Mouse (Mus musculus) intestine, embryonic 16.5 days (tissue): Measurements from ENCODE around the gene Slamf9. TPM values are rescaled to one million over a fixed set of nuclear protein-coding genes. Genes with fewer than 3 reads are reported as not detected.

ENCODE experiments used
- ATAC-seq: fragments of 200-750 bp; cut with Nextera tagmentation; 2 replicates; pipeline ENCODE4 v1.8.0; 2017; ENCODE audit warnings: moderate TSS enrichment, moderate library complexity
- H3K27ac ChIP-seq: fragments of 300-500 bp; sonication (generic); 2 replicates; pipeline ENCODE4 v1.5.1; 2014; ENCODE audit warnings: mild to moderate bottlenecking, low read length
- H3K27me3 ChIP-seq: fragments of 300-500 bp; sonication (generic); replicated peaks from 2 replicates; pipeline ENCODE4 v1.6.1; 2014; ENCODE audit warnings: low read length, control low read depth, mixed read lengths; ENCODE audit not compliant: control insufficient read depth, insufficient read depth
- H3K36me3 ChIP-seq: fragments of 300-500 bp; sonication (generic); 2 replicates; pipeline ENCODE4 v1.6.1; 2014; ENCODE audit warnings: low read length, control low read depth; ENCODE audit not compliant: control insufficient read depth, insufficient read depth
- H3K4me1 ChIP-seq: fragments of 300-500 bp; sonication (generic); 2 replicates; pipeline ENCODE4 v1.6.1; 2014; ENCODE audit warnings: low read length, control low read depth, mixed read lengths; ENCODE audit not compliant: control insufficient read depth, insufficient read depth
- H3K4me2 ChIP-seq: fragments of 300-500 bp; sonication (generic); 2 replicates; pipeline ENCODE4 v1.6.1; 2014; ENCODE audit warnings: low read depth, low read length, control low read depth
- H3K4me3 ChIP-seq: fragments of 300-500 bp; sonication (generic); 2 replicates; pipeline ENCODE4 v1.5.1; 2014; ENCODE audit warnings: mild to moderate bottlenecking, low read length
- H3K9ac ChIP-seq: fragments of 300-500 bp; sonication (generic); 2 replicates; pipeline ENCODE4 v1.6.1; 2014; ENCODE audit warnings: low read depth, low read length
- H3K9me3 ChIP-seq: fragments of 300-500 bp; sonication (generic); 2 replicates; pipeline ENCODE4 v1.6.1; 2016; ENCODE audit warnings: low read length, control low read depth; ENCODE audit not compliant: control insufficient read depth
- WGBS: fragments of 180-500 bp; shearing (Covaris S2); extraction: QIAGEN DNeasy Blood & Tissue Kit; methylation state at CpG from one replicate; pipeline ENCODE4 v1.1.7; 2014; 5-methylcytosine and 5-hydroxymethylcytosine counted together
- polyA plus RNA-seq: library from polyadenylated mRNA; unstranded; fragments of >200 nt; fragmentation: Nextera tagmentation; extraction: Ambion mirVana; gene quantifications from 2 replicates; pipeline ENCODE4 v1.2.1, GENCODE M21; 2015

Gene Slamf9
- polyA plus RNA-seq, 1 experiment from 2014 or later: 2.3 TPM

DNA sequence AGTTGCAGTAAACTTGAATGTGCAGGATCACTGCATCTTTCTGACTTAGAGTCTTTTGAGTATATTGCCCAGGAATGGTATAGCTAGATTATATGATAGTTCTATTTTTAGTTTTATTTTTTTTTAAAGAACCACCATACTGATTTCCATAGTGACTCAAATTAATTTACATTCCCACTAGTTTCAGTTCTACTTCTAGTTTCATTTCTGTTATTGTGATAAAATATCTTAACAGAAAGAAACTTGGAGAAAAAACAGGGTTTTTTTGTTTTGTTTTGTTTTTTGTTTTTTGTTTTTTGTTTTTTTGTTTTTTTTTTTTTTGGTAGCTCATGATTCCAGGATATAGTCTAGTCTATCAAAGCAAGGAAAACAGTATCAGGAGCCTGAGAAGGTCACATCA, 2.2 kb upstream of the Slamf9 start:
- Histone ChIP-seq H3K36me3 (no peaks in the 10 kb centered on the region), H3K27me3 (no peaks in the 10 kb centered on the region), H3K4me1 (peaks cover 9% of the 10 kb centered on the region), H3K4me2 (no peak overlapping the region), H3K9ac (no peak overlapping the region), H3K9me3 (no peaks in the 10 kb centered on the region), H3K4me3 (no peak overlapping the region), H3K27ac (no peak overlapping the region)
- ATAC-seq: no peak

DNA sequence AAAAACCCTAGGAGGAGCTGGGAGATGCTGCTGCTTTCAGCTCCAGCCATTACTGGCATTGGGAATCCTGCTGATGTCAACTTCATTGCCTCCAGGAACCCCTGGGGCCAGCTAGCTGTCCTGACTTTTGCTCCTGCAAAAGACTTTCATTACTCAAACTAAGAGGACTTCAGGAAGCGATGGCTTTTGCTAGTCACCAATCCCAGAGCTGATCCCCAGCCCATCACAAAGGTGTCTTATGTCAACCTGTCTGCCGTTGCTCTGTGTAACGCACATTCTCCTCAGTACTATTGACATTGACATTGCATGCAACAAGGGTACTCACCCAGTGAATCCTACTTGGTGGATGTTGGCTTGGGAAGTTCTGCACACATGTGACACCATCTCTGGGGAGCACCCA, 962 bp upstream of the Slamf9 start:
- no peak for ATAC-seq
- Histone ChIP-seq H3K4me3 (no peak overlapping the region), H3K36me3 (no peaks in the 10 kb centered on the region), H3K9ac (no peak overlapping the region), H3K27me3 (no peaks in the 10 kb centered on the region), H3K4me2 (no peak overlapping the region), H3K27ac (no peak overlapping the region), H3K4me1 (peaks cover 7% of the 10 kb centered on the region), H3K9me3 (no peaks in the 10 kb centered on the region)
- whole genome bisulfite sequencing: 78% methylated on average over 3 of the region's 3 CpGs

DNA sequence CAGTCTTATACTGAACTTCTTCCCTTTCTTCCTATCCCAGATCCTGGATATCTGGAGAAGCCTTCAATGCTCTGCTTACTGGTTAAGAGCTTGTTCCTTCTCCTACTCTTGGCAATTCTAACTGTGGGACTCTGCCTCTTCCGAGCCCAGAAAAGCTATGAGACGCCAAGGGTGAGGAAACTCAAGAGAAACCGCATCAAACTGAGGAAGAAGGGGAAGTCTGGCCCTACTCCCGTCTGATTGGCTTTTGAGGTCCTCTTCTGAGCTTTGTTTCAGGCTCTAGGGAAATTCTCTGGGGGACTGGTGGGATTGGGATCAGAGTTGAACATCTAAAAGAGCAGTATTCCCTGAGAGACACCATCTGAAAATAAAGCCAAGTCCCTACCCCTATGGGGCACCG, 2.9 kb downstream of the Slamf9 start:
- no peaks in the 10 kb centered on the region for H3K36me3 ChIP-seq
- no peaks in the 10 kb centered on the region for H3K27me3 ChIP-seq
- H3K9ac ChIP-seq: no peak overlapping the region
- no peak for ATAC-seq
- 81% methylated on average over 5 of the region's 5 CpGs for WGBS
- no peak overlapping the region for H3K4me2 ChIP-seq
- no peak overlapping the region for H3K4me3 ChIP-seq
- no peaks in the 10 kb centered on the region for H3K9me3 ChIP-seq
- peaks cover 8% of the 10 kb centered on the region for H3K4me1 ChIP-seq
- H3K27ac ChIP-seq: no peak overlapping the region

DNA sequence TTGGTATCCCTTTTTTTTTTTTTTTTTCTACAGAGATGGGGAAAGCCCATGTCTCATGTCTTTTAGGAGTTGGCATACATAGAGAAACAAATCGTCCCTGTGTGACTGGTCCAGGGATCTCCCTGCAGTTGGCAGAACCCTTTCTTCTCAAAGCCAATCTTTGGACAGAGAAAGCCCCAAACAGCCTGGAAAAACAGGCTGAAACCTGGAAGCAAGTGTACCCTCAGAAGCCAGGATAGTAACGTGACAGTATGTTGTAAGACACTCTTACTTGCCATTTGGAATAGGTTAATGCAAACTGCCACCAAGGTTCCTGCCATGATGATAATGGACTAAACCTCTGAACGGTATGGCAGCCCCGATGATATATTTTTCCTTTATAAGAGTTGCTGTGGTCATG, 5.2 kb downstream of the Slamf9 start:
- Histone ChIP-seq H3K4me1 (peaks cover 22% of the 10 kb centered on the region), H3K36me3 (no peaks in the 10 kb centered on the region), H3K9ac (no peak overlapping the region), H3K4me3 (no peak overlapping the region), H3K4me2 (no peak overlapping the region), H3K27ac (no peak overlapping the region), H3K9me3 (no peaks in the 10 kb centered on the region), H3K27me3 (no peaks in the 10 kb centered on the region)
- 92% methylated on average over 4 of the region's 4 CpGs for WGBS
- ATAC-seq: no peak

DNA sequence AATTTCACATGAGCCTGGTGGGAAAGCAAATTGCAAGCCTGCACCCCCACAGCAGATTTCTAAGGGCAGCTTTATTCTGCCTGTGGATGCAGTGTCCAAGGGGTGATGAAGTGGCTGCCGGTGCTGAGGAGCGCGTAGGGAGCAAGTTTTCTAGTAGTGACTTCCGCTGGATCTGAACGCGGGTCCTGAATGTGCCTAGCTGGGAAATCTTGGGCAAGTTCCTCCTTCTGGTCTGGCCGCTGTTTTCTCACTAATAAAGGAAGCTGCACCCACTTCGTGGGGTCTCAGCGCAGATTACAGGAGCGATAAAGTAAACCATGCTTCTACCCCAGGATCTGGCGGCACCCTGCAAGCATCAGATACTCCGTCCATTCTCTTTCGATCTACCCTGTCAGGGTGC, 6.0 kb downstream of the Slamf9 start:
- Histone ChIP-seq H3K9ac (peak overlapping the region; percentile 70), H3K4me3 (peak overlapping the region; percentile 63), H3K36me3 (no peaks in the 10 kb centered on the region), H3K27me3 (no peaks in the 10 kb centered on the region), H3K4me1 (peaks cover 27% of the 10 kb centered on the region), H3K27ac (peak overlapping the region; percentile 84), H3K4me2 (peak overlapping the region; percentile 73), H3K9me3 (no peaks in the 10 kb centered on the region)
- no peak; the same call in 1 of the 2 replicates for ATAC-seq
- whole genome bisulfite sequencing: 13% methylated on average over 13 of the region's 13 CpGs

DNA sequence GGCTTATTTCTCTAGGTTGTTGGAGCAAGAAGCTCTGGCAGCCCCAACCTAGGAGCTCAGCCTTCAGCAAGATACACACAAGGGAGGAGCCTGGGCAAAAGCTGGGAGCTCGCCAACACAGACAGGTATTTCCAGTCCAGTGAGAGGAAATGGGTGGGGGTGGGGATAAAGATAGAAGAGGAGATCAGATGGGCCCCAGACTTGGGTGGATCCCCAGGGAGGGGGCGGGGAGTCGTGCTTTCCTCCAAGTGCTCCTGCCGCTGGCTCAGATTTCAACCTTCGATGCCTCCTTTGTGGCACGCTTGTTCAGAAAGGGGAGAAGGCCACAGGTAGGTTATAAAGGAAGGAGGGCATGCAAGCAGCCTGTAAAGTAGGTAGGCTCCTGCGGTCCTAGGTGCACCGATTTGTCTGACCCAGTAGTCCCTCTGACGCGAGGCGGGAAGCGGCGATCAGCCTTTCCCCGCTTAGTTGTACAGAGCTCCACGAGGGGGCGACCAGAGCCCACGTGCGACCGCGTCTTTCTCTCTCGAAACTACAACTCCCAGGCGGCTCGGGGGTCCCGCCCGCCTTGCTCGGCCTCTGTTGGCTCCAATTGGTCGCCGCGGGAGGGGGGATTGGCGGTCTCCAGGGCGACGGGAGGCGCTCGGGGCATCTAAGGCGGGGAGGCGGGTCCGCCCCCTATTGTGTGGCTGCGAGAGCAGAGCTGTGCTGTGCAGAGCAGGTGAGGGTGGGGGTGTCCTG, 6.6 kb downstream of the Slamf9 start, which contains the start of gene Igsf9:
TSS of gene Igsf9 (plus strand) at position 249 of the 741 bp plus-strand sequence.
- ATAC-seq: peak; percentile 94
- H3K27me3 ChIP-seq: no peaks in the 10 kb centered on the region
- peaks cover 31% of the 10 kb centered on the region for H3K4me1 ChIP-seq
- under 1% methylated on average over 38 of the region's 38 CpGs for whole genome bisulfite sequencing
- H3K36me3 ChIP-seq: no peaks in the 10 kb centered on the region
- H3K27ac ChIP-seq: peak within 1 kb of the TSS; percentile 84
- peak within 1 kb of the TSS; percentile 73 for H3K4me2 ChIP-seq
- H3K9ac ChIP-seq: peak within 1 kb of the TSS; percentile 70
- H3K9me3 ChIP-seq: no peaks in the 10 kb centered on the region
- peak within 1 kb of the TSS; percentile 63 for H3K4me3 ChIP-seq

DNA sequence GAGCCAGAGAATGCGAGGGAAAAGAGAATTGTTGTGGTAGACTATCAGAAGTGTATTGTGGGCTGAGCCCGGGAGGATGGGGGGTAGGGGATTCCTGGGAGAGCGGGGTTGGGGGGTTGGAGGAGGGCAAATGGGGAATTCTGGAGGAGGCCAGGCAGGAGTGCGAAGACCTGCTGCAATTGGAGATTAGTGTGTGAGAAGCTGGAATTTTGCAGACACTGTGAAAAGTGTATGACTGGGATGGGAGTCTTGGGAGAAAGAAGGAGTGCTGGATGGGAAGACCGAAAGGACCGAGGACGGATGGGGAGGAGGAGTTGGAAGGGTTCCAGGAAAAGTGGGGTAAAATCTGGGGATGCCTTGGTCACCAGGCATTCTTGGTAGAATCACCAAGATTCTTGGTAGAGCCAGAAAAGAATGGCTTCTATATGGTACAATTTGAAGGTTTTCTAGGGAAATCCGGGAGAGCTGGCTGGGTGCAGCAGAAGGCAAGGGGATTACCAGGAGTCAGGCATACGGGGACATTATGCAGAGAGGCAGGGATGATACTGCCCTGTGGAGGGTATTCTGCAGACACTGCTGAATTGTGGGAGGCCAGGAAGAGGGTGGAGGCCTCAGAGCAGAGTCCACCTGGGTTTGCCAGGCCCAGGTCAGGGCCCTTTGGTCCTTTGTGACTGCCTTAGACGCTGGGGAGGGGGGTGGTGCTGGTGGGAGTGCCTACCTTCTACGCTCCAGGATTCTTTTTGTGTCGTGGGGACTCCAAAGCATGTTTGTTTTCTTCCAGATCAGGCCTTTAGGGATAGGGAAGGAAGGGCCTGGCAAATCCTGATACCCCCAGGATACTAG, 7.6 kb downstream of the Slamf9 start:
- Histone ChIP-seq H3K4me1 (peaks cover 37% of the 10 kb centered on the region), H3K27ac (peak overlapping the region; percentile 84)
- ATAC-seq: peak; percentile 51

DNA sequence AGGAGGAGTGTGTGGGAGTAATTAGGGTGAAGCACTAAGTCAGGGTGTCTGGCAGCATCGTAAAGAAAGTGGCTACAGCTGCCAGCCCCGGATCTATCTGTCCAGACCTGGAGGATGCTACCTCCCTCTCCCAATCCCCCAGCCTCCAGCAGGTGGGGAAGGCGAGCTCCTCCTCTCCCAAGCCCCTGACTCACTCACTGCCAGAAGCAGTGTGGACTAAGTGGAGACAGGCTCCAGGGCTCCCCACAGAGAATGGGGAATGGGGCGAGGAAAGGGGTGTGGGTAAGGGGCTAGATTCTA, 8.2 kb downstream of the Slamf9 start:
- Histone ChIP-seq H3K36me3 (no peaks in the 10 kb centered on the region), H3K27me3 (no peaks in the 10 kb centered on the region), H3K27ac (peak overlapping the region; percentile 84; the same call in 1 of the 2 replicates), H3K9me3 (no peaks in the 10 kb centered on the region), H3K9ac (peak overlapping the region; percentile 70), H3K4me1 (peaks cover 43% of the 10 kb centered on the region), H3K4me3 (peak overlapping the region; percentile 63), H3K4me2 (peak overlapping the region; percentile 73)
- ATAC-seq: no peak
- 29% methylated on average over 4 of the region's 4 CpGs for WGBS

More for the DNA sequence above, 7.6 kb downstream of the Slamf9 start:
- Histone ChIP-seq H3K4me2 (peak overlapping the region; percentile 73), H3K9me3 (no peaks in the 10 kb centered on the region), H3K36me3 (no peaks in the 10 kb centered on the region), H3K27me3 (no peaks in the 10 kb centered on the region), H3K9ac (peak overlapping the region; percentile 70), H3K4me3 (peak overlapping the region; percentile 63)
- 6% methylated on average over 12 of the region's 12 CpGs for WGBS

DNA sequence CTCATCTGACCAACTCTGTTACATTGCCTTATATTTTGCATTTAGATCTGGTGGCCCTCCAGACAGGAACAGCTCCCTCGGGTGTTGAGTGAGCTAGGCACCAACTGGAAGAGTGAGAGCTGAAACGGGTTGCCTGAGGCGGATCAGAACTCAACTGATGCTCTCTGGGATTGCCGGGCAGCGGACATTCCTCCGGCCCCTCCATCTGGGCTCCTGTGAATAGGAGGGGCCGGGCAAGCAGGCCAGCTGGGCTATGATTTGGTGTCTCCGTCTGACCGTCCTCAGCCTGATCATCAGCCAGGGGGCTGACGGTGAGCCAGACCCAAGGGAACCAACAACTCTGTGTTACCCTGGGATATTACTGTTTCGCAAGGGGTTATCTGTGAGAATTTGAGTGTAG, 9.1 kb downstream of the Slamf9 start:
- no peaks in the 10 kb centered on the region for H3K9me3 ChIP-seq
- H3K9ac ChIP-seq: peak overlapping the region; percentile 70
- WGBS: 45% methylated on average over 11 of the region's 11 CpGs
- H3K4me2 ChIP-seq: peak overlapping the region; percentile 73
- peak overlapping the region; percentile 63 for H3K4me3 ChIP-seq
- no peaks in the 10 kb centered on the region for H3K27me3 ChIP-seq
- no peak for ATAC-seq
- H3K36me3 ChIP-seq: no peaks in the 10 kb centered on the region
- H3K4me1 ChIP-seq: peaks cover 47% of the 10 kb centered on the region
- no peak overlapping the region for H3K27ac ChIP-seq
